Mouse (Mus musculus) erythroblast, embryonic 14.5 days (primary cell): ENCODE results near the gene Nr2c1.

ENCODE experiments used
- GATA1 ChIP-seq: IDR thresholded peaks from 2 replicates; pipeline ENCODE4 v1.6.1; 2012; ENCODE audit warnings: low read length, inconsistent platforms, mixed read lengths
- TAL1 ChIP-seq: IDR thresholded peaks from 3 replicates; pipeline ENCODE4 v1.6.1; 2012; ENCODE audit warnings: low read length, inconsistent platforms, mixed read lengths

DNA sequence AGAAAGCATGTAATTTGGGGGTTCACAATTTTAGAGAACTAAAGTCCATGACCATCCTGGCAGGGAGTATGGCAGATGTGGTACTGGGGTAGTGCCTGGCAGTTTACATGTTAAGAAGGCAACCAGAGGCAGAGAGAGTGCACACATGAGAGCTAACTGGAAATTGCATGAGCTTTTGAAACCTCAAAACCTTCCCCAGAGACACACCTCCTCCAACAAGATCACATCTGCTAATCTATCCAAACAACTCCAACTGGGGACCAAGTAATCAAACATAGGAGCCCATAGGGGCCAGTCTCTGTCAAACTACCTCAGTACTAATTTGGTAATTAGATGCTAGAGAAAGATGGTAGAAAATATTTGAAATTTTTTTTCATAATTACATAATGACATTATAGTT, 6.0 kb downstream of the Nr2c1 start:
- no peak for TF ChIP-seq GATA1
- no peak for TF ChIP-seq TAL1
